Mouse (Mus musculus) gastrocnemius, postnatal 10 days (tissue): ENCODE data around the gene Treml1. TPM values are rescaled to one million over a fixed set of nuclear protein-coding genes. Genes with fewer than 3 reads are reported as not detected.

Experiments used
- DNase-seq: peaks from one replicate; pipeline ENCODE4 v3.0.0; 2021; ENCODE audit warnings: mixed read lengths
- total RNA-seq, 2 experiments: library from RNA; stranded (reverse); gene quantifications; 2 replicates each; pipeline ENCODE4 v1.2.3; 2021

Gene Treml1
- total RNA-seq, 2 experiments from 2014 or later, result not detected

- peak; percentile 100 for DNase-seq
These were observed 49.9 kb downstream of the Treml1 start, which contains the start of the genes Nfya and Oard1 for GRCm38 (mm10) chr17:48409380-48410298. TSS of gene Nfya (minus strand) at chr17:48409906. TSS of gene Oard1 (plus strand) at chr17:48410014.

- no peak for DNase-seq
These were observed 50.6 kb downstream of the Treml1 start for GRCm38 (mm10) chr17:48410299-48410785.

- no peak for DNase-seq
These were observed 51.5 kb downstream of the Treml1 start for GRCm38 (mm10) chr17:48411241-48411640.

GRCm38 (mm10) chr17:48416011-48416410 is 56.3 kb downstream of the Treml1 start:
- no peak for DNase-seq

Other genes starting within 250 kb of the Treml1 start
- not detected for gene 9830107B12Rik, start 213.6 kb upstream of the Treml1 start, total RNA-seq
- under 1 TPM in 1 of 2 experiments, not detected in 1; 0.23 TPM for gene A530064D06Rik, start 192.6 kb upstream of the Treml1 start, total RNA-seq
- under 1 TPM in 1 of 2 experiments, not detected in 1; 0.11 TPM for gene Trem1, start 127.1 kb upstream of the Treml1 start, total RNA-seq
- under 1 TPM in 1 of 2 experiments, not detected in 1; 0.27 TPM for gene Trem3, start 112.1 kb upstream of the Treml1 start, total RNA-seq
- under 1 TPM in 1 of 2 experiments, not detected in 1; 0.36 TPM for gene Treml4, start 95.6 kb upstream of the Treml1 start, total RNA-seq
- under 1 TPM in 1 of 2 experiments, not detected in 1; 0.18 TPM for gene Treml2, start 60.4 kb upstream of the Treml1 start, total RNA-seq
- under 1 TPM; 0.05 to 0.34 TPM for gene B430306N03Rik, start 43.8 kb upstream of the Treml1 start, total RNA-seq
- gene Trem2, start 13.5 kb upstream of the Treml1 start, total RNA-seq, result 1 to 10 TPM; 1.4 to 1.8 TPM
- 10 to 100 TPM; 11.3 to 19.2 TPM for gene Nfya, start 50.0 kb downstream of the Treml1 start, total RNA-seq
- gene Oard1, start 50.1 kb downstream of the Treml1 start, total RNA-seq, result 10 to 100 TPM in 1 of 2 experiments, 1 to 10 TPM in 1; 9.8 to 11.4 TPM
- 100 to 1,000 TPM; 515 to 520 TPM for gene Apobec2, start 73.0 kb downstream of the Treml1 start, total RNA-seq
- gene Tspo2, start 91.6 kb downstream of the Treml1 start, total RNA-seq, result under 1 TPM in 1 of 2 experiments, not detected in 1; 0.93 TPM
- gene Unc5cl, start 95.0 kb downstream of the Treml1 start, total RNA-seq, result not detected